10 mouse cellular contexts compared by ENCODE assay signal in the genomic region with DNA sequence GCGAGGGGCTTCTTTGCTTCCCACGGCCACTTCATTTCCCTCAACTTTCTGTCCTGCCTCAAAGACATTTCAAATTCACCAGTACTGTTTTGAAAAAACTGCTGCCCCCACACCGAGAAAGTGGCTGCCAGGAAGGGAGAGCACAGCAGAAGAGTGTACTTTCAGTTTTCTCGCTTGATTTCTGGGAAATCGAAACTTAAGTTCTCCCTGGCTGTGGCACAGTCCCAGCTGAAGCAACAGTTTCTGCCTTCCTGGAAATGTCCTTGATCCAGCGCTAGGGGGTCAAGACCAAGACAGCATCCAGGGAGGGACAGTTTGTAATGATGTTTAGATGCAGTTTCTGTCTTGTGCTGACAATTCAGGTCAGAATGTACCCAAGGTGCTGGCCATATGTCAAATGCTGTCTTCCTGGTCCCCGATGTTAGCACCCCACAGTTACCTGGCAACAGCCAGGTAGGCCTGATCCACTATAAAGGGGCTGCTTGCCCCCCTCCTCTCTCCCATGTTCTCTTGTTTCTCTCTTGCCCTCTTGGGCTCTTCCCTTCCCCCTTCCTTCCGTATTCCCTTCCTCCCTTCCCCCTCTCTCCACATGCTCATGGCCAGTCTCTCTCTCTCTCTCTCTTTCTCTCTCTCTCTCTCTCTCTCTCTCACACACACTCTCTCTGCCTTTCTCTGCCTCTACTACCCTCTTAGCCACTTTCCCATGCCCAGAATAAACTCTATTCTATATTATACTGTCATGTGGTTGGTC. TPM values are rescaled to one million over a fixed set of nuclear protein-coding genes. Genes with fewer than 3 reads are reported as not detected.
DNase-seq lines count a peak whose midpoint lies in the region; ATAC-seq and TF ChIP-seq lines count a peak whose summit lies in the region.
"Had no signal": no experiment of that assay in that cellular context is flagged by ENCODE, and none has a peak within 500 bp of the region (broad histone marks: within the 10 kb centered on the region; RNA-seq: fewer than 3 reads in every experiment).

No protein-coding gene starts in this region.

- DNase-seq in spleen, postnatal 36 days (ENCODE audit: low spot score in 2 of 2), result peak; percentile 49 to 58
- no peak for DNase-seq in spleen, adult 12 weeks (ENCODE audit: low spot score)
- DNase-seq in gastrocnemius, postnatal 10 days, result peak; percentile 22
- DNase-seq in kidney, postnatal 4 days, result peak; percentile 21 to 50
- peak; percentile 15 for DNase-seq in ovary, postnatal 10 days (ENCODE audit: low spot score)
- DNase-seq in embryo, embryonic 10 days (ENCODE audit: low spot score), result no peak
- no peak for DNase-seq in cerebellum, adult 18-20 months
- DNase-seq in midbrain, postnatal 0 days (ENCODE audit: low spot score), result no peak

- ATAC-seq in midbrain, postnatal 0 days (ENCODE audit: low FRiP score), result no peak

- H3K4me1 ChIP-seq in midbrain, postnatal 0 days (ENCODE audit: insufficient read depth, low read length), result no peaks in the 10 kb centered on the region
- H3K4me1 ChIP-seq: neural tube, embryonic 13.5 days had no signal

- 76% methylated on average over 8 of the region's 8 CpGs for WGBS in midbrain, postnatal 0 days

- no peak overlapping the region for H3K4me2 ChIP-seq in midbrain, postnatal 0 days (ENCODE audit: low read depth, low read length, poor library complexity, severe bottlenecking)
- H3K4me2 ChIP-seq: heart, embryonic 13.5 days; neural tube, embryonic 13.5 days had no signal

- no peaks in the 10 kb centered on the region for H3K27me3 ChIP-seq in midbrain, postnatal 0 days (ENCODE audit: insufficient read depth, low read length)
- H3K27me3 ChIP-seq: neural tube, embryonic 13.5 days had no signal

- no peak overlapping the region for H3K9ac ChIP-seq in midbrain, postnatal 0 days (replicated peaks; ENCODE audit: low read length, poor library complexity, severe bottlenecking)
- H3K9ac ChIP-seq: heart, embryonic 13.5 days; neural tube, embryonic 13.5 days had no signal

- no peaks in the 10 kb centered on the region for H3K9me3 ChIP-seq in midbrain, postnatal 0 days (ENCODE audit: low read length)
- H3K9me3 ChIP-seq: heart, embryonic 13.5 days; neural tube, embryonic 13.5 days had no signal

- no peaks in the 10 kb centered on the region for H3K36me3 ChIP-seq in midbrain, postnatal 0 days (ENCODE audit: insufficient read depth, low read length)
- H3K36me3 ChIP-seq: heart, embryonic 13.5 days; neural tube, embryonic 13.5 days had no signal

- H3K4me3 ChIP-seq in midbrain, postnatal 0 days (ENCODE audit: low read depth, low read length), result no peak overlapping the region
- H3K4me3 ChIP-seq: heart, embryonic 13.5 days; neural tube, embryonic 13.5 days had no signal

- no peak overlapping the region for H3K27ac ChIP-seq in midbrain, postnatal 0 days (ENCODE audit: low read depth, low read length)
- H3K27ac ChIP-seq: heart, embryonic 13.5 days; neural tube, embryonic 13.5 days had no signal

- TF ChIP-seq CTCF in midbrain, postnatal 0 days (IDR thresholded peaks at IDR 0.05), result no peak

RNA-seq across cellular contexts. Expression of a gene that starts 38.0 kb away (rescaled TPM):
- 10 to 100 TPM; 41.1 to 45.0 TPM for total RNA-seq in gastrocnemius, postnatal 10 days (2021)
- total RNA-seq in midbrain, postnatal 0 days (2014; rRNA removed), result 96.0 and 143 TPM in 2 replicates
- polyA plus RNA-seq in midbrain, postnatal 0 days (2015; fragmentation: Nextera tagmentation; extraction: Ambion mirVana), result 68.2 and 69.4 TPM in 2 replicates

Comparison
In these comparisons a context has a peak if more than half of its experiments do, and no peak if none do; other contexts are left out.
1. DNase-seq: peak in spleen, postnatal 36 days (2 of 2), gastrocnemius, postnatal 10 days (single experiment), kidney, postnatal 4 days (2 of 2) and ovary, postnatal 10 days (single experiment); none in spleen, adult 12 weeks (single experiment), embryo, embryonic 10 days (single experiment), cerebellum, adult 18-20 months (0 of 2) and midbrain, postnatal 0 days (single experiment).